Mouse (Mus musculus): Measurements from ENCODE around the gene Pnn. TPM values are rescaled to one million over a fixed set of nuclear protein-coding genes. Genes with fewer than 3 reads are reported as not detected.

The Pnn gene
- total RNA-seq, 2 experiments from 2014 or later, result 88.4 to 94.1 TPM

DNA sequence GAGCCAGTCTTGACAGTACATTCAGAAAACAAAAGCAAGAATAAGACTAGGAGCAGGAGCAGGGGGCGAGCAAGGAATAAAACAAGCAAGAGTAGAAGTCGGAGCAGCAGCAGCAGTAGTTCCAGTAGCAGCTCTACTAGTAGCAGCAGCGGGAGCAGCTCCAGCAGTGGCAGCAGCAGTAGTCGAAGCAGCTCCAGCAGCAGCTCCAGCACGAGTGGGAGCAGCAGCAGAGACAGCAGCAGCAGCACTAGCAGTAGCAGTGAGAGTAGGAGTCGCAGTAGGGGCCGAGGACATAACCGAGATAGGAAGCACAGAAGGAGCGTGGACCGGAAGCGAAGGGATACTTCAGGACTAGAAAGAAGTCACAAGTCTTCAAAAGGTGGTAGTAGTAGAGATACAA lies 5.6 kb downstream of the Pnn start:
- no peak for ATAC-seq (replicated peaks; ENCODE audit: poor library complexity)

GRCm38 (mm10) chr12:59074052-59074451 lies 7.4 kb downstream of the Pnn start:
- no peak for ATAC-seq (replicated peaks; ENCODE audit: poor library complexity)

DNA sequence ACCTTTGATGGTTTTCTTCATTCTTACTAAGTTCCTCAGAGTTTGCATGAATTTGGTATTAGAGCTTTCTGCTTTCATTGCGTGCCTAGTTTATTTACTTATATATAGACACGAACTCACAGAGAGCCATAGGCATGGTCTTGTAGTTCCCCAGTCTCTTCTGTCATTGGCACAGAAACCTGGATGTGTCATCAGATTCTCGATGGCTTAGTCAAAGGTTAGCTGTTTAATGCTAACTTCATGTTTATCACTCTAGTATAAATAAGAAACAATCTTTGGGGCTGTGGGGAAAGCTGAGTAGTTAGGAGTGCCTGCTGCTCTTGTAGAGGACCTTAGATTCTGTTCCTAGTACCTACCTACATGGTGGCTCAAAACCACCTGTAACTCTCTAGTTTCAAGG lies 10.3 kb downstream of the Pnn start:
- no peak for ATAC-seq (replicated peaks; ENCODE audit: poor library complexity)

DNA sequence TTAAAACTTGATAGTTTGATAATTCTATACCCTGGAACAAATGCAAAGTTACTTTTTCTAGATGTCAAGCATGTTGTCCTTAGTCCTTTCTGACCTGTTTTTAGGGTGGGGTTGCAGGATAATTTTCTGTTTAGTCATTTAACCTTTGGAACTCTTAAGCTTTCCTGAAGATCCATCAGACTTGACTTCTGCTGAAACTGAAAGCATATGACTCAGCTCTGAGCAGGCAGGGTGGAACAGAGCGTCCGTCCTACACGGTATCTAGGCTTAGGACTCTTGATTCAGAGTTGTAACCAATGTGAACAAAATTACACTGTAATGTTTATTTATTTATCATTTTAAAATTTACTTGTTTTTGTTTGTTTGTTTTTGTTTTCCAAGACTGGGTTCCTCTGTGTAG lies 11.2 kb downstream of the Pnn start:
- no peak for ATAC-seq (replicated peaks; ENCODE audit: poor library complexity)

GRCm38 (mm10) chr12:59080461-59080860 lies 13.8 kb downstream of the Pnn start:
- no peak for ATAC-seq (replicated peaks; ENCODE audit: poor library complexity)

GRCm38 (mm10) chr12:59084446-59084845 lies 17.8 kb downstream of the Pnn start:
- ATAC-seq (replicated peaks; ENCODE audit: poor library complexity), result no peak

DNA sequence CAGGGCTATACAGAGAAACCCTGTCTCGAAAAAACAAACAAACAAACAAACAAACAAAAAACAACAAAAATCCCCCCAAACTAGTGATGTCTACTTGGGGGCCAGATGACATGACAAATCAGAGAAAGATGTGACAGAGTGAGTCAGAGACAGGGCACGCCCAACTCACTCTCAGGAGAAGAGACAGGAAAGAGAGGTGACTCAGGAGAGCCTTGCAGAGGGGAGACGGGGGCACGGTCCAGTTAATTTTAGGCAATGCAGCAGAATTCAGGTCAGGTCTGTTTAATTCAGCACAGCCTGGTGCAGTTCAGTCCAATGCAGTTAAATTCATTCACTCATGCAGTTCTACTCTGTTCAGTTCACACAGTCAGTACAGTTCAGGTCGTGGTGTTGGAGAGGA lies 19.5 kb downstream of the Pnn start:
- no peak for ATAC-seq (replicated peaks; ENCODE audit: poor library complexity)

DNA sequence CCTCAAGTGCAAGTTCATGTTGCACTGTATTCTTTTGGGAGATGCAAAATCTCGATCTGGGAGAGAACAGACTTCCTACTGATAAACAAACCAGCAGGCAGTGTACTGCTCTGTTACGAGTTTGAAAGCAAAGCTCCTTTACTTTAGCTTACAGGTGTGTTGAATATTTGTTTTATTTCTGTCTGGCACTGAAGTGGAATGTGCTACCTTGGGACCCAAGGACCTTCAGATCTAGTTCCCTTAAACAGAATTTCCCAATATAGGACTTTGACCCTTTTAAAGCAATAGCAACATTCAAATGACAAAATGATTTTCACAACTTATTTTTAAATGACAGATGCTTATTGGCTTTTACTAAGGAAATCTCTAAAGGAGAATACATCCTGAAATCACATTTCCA lies 26.9 kb downstream of the Pnn start:
- ATAC-seq (replicated peaks; ENCODE audit: poor library complexity), result no peak

- no peak for ATAC-seq (replicated peaks; ENCODE audit: poor library complexity)
Measured at GRCm38 (mm10) chr12:59095104-59096025, 28.7 kb downstream of the Pnn start, which contains the start of gene Mia2. TSS of gene Mia2 (plus strand) at chr12:59095799.

- ATAC-seq (replicated peaks; ENCODE audit: poor library complexity), result no peak
Measured at GRCm38 (mm10) chr12:59104771-59105170, 38.1 kb downstream of the Pnn start.

- no peak for ATAC-seq (replicated peaks; ENCODE audit: poor library complexity)
Measured at GRCm38 (mm10) chr12:59105914-59106313, 39.2 kb downstream of the Pnn start.

GRCm38 (mm10) chr12:59106491-59106890 lies 39.8 kb downstream of the Pnn start:
- ATAC-seq (replicated peaks; ENCODE audit: poor library complexity), result no peak

- ATAC-seq (replicated peaks; ENCODE audit: poor library complexity), result no peak
Measured at GRCm38 (mm10) chr12:59107926-59108325, 41.2 kb downstream of the Pnn start.

DNA sequence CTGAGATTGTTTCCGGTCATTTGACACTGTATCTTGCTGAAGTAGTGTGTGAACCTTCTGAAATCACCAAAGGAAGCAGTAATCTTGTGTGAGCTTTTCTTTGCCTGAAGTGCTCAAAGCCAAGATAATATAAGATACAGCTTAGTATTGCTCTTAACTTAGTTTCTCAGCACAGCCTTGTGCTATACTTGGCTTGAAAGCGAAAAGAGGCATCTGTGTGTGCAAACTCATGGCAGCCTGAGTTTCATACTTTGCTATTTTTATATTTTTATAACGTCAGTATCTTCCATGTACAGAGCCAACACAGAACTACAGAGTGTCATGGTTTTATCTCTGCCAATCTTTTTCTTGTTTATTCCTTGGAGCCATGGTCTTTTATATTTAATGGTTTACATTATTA lies 50.5 kb downstream of the Pnn start:
- ATAC-seq (replicated peaks; ENCODE audit: poor library complexity), result no peak

Other genes with a start within 250 kb of the Pnn start
- gene Sec23a, start 54.9 kb upstream of the Pnn start, total RNA-seq (2015), result 19.6 and 24.0 TPM in 2 replicates
- 19.7 and 23.0 TPM in 2 replicates for gene Sec23a, start 54.9 kb upstream of the Pnn start, total RNA-seq (2017)
- 23.4 and 29.8 TPM in 2 replicates for gene Gemin2, start 53.5 kb upstream of the Pnn start, total RNA-seq (2015)
- 16.4 and 20.9 TPM in 2 replicates for gene Gemin2, start 53.5 kb upstream of the Pnn start, total RNA-seq (2017)
- gene Trappc6b, start 5.4 kb upstream of the Pnn start, total RNA-seq (2015), result 63.4 and 63.5 TPM in 2 replicates
- 39.9 and 57.8 TPM in 2 replicates for gene Trappc6b, start 5.4 kb upstream of the Pnn start, total RNA-seq (2017)
- 123 and 138 TPM in 2 replicates for gene Mia2, start 28.9 kb downstream of the Pnn start, total RNA-seq (2015)
- 120 and 162 TPM in 2 replicates for gene Mia2, start 28.9 kb downstream of the Pnn start, total RNA-seq (2017)
- 40.7 and 63.0 TPM in 2 replicates for gene Fbxo33, start 152.8 kb downstream of the Pnn start, total RNA-seq (2015)
- gene Fbxo33, start 152.8 kb downstream of the Pnn start, total RNA-seq (2017), result 33.6 and 36.0 TPM in 2 replicates